Mouse (Mus musculus) adrenal gland (tissue): ENCODE measurements around the gene Cdk6.

Experiments
- intact Hi-C: fragments of 180-260 bp; cut with DNase I; formaldehyde crosslinking; loops from one replicate; pipeline ENCODE4 v1.15.1; 2025

Cdk6 gene

DNA sequence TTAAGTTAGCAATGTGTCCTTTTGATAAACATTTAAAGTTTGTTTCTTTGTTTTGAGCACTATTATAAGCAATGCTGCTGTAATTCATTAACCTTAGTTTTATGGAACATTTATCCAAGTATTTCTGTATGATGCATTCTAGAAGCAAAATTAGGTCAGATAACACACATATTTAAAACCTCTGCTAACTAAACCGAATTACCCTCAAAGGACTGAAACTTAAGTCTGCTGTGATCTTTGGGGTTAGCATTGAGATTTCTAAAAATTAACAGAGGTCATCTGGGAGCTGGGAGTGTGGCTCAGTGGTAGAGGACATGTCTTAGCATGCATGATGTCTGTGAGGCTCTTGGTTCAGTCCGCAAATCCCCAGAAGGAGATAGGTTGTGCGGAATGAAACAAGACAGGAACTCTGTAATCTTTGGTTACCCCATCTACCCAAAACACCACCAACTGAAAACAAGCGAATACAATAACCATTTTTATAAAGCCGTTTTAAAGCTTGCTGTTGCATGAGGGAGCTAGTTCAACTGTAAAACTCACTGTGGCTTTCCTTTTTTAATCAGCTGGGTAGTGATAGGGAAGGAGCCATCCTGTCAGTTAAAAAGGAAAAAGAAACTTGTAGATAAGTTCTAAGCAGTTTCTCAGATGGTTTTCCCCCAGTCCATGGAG lies 141.9 kb downstream of the Cdk6 start:
- intact Hi-C loops = no loop called here

DNA sequence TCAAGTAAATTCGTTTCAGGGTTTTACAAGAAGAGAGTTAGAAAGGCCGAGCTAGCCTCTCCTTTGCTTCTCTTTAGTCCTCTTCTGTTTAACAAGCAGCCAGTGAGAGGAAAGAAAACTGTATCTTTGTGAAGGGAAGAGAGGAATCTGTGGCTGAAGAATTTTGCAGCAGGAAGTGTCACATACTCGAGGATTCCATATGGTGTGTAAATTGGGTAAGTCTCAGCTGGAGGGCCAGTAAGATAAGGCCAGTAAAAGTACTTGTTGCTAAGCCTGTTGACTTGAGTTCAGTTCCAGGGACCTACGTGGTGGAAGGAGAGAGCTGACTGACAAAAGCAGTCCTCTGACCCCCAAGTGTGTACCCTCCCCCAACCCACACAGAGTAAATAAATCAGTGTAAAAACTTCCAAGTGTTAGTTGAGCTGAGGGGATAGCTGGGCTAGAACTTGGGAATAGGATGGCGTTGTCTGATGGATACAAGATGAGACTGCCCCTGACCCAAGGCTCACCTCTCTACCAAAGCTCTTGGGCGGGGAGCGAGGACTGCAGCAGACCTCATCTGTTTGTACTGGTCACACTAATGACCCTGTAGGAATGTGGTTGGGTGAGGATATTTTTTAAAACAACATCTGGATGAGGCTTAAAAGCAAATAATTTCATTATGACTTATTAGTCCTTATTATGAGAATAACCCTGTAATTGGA lies 145.4 kb downstream of the Cdk6 start:
- intact Hi-C loops = no loop called here

DNA sequence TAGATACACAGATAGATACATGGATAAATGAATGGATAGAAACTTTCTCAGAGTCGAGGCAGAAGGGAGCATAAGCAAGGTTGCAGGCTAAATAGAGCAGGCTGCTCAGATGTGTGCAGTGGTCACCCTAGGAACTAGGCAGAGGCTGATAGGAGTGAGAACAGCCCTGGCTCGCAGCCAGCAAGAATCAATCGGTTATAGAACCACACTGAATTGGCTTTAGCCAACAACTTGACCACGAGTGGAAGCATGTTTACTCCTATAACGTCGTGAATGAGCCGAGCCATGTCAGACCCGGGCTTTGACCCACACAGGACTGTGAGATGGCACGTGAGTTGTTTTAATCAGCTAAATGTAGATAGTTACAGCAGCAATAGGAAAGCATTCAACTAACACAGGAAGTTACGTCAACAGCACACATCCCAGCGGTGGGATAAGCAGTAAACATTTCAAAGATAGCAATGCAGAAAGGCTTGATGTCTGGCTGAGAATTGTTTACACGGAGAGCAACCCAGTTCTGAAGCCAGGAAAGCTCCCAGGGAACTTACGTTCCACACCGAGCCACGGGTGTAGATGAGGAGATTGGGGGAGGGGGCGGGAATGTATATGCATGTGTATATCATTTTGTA lies 147.0 kb downstream of the Cdk6 start:
- intact Hi-C loops = no loop called here

DNA sequence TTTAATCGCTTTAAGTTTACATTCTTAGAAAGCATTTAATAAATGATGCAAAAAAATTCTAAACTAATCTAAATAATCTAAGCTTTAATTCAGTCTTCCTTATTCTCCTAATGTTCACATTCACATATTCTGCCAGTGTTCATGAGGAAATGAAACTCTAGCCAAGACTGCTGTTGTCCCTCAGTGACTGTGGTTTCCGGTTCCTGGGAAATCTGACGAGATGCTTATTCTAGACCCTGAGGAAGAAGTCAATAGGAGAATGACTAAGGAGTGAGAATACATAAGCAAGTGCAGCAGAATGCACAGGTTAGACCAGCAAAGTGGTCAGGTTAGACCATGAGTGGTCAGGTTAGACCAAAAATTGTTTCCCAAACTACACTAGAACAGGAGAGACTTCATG lies 149.1 kb downstream of the Cdk6 start:
- intact Hi-C loops = no loop called here

DNA sequence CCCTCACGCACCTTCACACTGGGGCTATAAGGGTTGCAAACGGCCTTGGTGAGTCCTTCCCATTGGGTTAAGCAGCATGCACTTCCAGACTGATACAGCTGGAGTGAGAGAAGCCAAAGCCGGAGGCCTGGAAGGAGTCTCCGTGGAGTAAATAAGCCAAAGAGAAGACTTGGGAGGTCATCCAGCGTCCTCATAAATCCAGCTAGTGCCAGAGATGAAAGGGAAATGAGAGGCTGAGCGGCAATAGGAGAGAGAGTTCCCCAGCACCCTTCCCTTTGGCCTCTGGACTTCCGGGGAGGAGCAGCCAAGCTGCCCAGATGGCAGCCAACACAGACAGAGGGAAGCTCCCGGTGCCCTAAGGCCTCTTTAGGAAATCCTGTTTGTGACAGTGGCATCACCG lies 149.8 kb downstream of the Cdk6 start:
- intact Hi-C loops = no loop called here

DNA sequence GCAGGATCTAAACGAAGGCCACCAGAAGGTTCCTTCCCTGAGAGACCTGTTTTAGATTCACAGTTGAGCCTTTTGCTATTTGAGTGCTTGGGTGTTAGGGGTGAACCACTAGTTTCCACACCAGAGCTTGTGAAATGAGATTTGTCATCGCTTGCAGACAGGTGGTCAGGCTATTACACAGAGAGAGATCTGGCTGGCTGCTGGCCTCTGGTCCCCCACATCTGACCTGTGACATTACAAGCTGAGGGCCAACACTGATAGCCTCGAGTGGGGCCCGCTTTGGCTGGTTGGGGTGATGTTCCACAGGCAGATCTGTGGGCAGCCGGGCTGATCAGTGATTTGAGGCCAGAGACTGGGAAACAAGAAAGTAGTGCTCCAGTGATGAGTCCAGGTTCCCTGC lies 150.6 kb downstream of the Cdk6 start:
- intact Hi-C loops = no loop called here

DNA sequence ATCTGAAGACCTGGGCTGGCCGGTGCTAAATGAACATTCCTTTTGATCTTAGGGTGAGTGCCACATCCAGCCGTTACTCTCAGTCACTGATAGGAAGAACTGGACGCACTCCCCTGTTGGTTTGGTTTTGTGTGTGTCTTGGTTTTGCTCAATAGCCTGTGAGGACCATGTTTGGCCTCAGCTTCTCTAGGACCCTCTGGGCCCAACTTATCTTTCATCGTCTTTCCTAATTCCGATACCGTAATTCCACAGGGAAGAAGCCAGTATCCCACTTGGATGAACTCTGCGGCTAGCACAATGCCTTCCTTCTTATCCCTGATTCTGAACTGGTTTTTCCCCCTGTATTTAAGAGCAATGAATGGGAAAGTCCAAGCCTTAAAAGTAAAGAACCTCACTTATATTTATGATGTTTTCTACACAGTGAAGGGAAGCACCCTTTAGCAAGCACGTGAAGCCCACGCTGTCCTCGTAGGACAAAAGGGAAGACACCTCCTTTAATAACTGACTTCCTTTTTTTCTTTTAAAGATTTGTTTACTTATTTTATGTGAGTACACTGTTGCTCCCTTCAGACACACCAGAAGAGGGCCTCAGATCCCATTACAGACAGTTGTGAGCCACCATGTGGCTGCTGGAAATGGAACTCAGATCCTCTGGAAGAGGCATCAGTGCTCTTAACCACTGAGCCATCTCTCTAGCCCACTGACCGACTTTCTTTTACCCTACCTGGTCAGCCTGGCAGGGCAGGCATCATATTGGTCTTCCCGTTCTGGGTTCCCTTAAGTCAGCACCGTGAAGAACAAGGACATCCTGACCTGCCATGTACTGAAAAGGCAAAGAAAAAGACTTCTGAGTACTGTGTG lies 151.7 kb downstream of the Cdk6 start:
- intact Hi-C loops = no loop called here

DNA sequence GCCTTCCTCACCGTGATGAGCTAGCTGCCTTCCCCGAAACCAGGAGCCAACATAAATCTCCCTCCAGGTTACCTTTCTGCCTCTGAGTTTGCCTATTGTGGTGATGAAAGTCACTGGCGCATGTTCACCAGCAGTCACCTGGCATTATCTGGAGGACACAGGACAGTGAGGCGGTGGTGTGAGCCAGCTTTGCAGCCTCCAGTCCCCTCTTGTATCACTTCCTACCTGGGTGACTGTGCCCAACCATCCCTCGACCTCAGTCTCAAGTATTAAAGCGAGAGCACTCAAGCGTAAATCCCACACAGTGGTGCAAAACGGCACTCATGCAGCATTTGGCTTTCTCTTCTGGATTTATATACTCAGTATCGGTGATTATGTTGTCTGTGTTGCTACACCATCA lies 152.7 kb downstream of the Cdk6 start:
- intact Hi-C loops = no loop called here

DNA sequence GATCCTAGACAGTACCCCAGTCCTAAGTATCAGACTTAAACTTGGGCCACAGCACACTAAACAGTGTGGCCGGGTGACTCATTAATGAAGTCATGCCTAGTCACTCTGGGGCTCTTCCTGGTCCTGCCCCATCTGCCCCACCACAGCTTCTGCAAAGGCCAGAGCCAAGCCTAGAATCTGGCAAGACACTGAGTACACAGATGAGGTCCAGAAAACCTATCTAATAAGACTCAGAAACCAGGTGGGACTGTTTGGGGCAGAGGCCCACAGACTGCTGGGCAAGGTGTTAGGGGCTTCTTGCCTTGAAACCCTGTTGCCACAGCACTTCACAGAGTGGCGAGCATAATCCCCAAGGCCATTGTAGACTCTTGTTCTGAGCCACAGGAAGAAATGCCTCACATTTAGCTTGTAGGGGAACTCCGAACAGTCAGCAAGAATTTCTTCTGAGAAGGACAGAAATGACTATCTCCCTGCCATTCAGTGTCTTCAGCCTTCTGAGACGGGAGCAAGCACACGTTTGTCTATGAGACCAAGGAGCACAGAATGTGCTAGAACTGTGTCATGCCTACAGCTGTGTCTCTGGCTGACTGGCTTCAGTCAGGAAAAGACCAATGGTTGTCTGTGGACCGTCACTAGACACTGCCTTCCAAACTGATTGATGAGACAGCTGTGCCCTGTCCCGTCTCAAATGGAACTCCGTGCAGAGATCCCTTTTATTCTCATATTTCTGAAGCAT lies 153.3 kb downstream of the Cdk6 start:
- intact Hi-C loops = no loop called here

DNA sequence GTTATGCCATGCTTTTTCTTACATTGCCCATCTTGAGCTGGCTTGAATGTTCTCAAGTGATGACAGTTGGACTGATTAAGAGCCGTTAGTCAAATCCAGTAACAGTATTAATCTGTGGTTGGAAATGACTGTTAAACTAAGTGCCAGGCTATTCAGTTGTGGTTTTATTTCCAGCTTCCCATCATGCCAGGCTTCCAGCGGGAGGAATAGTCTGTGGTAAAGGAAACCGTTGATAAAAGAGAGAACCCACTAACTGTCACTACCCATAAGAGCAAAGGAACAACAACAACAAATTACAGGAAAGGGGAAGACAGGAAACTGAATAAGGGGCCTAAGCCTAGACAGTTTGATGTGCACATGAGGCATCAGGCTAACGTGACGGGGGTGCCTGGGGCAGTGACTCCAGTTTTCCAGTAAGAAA lies 156.2 kb downstream of the Cdk6 start:
- intact Hi-C loops = no loop called here

DNA sequence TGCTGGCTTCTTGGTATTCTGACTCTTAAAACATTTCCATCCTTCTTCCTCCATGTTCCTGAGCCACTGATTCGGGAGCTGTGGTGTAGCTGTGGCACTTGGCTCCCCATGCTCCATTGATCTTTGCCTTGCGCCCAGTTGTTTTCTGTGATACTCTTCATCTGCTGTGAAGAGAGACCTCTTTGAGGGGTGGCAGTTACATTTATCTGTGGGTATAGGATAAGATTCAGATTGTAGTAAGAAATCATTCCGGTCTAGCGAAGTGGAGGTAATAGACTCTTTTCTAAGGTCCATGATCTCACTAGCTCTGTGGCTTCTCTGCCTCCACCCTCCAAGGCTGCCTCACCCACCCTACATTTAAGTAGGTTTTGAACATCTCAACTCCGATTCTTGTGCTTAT lies 159.0 kb downstream of the Cdk6 start:
- intact Hi-C loops = no loop called here

DNA sequence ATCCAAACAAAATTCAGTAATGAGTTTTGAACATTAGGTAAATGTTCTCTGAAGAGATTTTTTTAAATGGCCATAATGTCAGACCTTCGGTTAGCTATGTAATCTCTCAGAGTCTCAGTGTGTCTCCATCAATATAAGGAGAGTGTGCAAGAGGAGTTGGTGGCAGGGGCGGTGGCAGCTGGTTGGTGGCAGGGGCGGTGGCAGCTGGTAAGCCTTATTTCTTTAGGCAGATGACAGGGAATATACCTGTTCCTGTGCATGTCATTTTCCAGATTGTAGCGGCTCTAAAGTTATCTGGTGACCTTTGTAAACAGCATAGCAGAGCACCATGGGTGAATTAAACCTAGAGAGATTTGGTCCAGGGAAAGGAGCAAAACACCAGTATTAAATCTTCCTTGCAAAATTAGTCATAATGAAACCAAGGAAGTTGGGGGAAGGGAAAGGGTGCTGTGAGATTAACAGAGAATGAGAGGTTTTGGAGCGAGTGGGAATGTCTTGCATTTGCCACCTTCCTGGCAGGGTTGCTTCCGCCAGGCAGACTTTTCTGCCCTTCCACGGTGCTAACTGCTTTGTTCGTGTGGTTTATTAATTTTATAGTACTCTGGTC lies 159.8 kb downstream of the Cdk6 start:
- intact Hi-C loops = no loop called here

DNA sequence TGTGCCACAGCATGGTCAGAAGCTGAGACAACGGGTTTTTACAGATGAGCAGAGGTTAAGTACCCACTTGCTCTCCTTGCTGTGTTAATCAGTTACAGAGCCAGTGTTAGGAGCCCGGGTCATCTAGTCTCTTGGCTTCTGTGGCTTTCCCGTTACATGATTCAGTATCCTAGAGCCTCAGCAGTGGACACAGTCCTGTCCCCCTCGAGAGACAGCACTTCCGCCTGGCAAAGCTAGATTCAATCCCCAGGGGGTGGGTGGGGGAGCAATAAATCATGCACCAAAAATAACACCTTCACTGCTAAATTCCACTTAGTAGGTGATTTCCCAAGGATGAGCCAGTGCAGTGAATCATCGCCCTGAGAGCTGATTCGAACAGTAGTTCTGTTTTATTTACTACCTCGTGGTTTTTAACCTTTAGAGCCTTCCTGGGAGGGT lies 160.3 kb downstream of the Cdk6 start:
- intact Hi-C loops = no loop called here

DNA sequence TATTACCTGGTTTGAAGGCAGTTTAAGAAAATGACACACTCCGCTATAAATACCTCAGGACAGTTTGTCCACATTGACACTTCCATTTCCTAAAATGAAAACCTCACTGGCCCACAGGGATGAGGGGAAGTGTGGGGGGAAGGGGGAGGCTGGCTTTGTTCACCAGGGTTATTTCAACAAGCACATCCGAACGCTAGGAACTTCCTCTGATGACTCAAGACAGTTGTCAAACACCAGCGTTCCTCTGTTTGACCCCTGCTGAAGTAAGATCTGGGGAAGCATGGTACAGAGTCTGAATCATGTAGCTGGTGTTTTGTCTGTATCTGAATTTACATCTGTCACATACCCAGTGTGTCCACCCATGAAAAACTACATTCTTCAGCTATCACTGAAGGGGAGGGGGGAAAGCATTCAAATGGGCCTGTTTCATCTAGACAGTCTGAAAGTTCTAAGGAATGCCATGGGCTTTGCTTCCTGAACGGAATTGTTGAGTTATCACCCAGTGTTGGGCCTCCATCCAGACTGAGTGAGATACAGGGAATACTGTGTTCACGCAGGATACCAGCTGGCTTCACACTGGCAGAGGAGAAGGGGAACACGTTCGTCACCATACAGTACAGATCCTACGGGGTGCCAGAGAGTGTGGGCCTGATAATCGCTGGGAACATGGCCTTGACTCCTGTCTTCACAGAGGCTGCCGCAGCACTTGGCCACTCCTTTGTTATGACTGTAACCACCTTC lies 161.5 kb downstream of the Cdk6 start:
- intact Hi-C loops = no loop called here

DNA sequence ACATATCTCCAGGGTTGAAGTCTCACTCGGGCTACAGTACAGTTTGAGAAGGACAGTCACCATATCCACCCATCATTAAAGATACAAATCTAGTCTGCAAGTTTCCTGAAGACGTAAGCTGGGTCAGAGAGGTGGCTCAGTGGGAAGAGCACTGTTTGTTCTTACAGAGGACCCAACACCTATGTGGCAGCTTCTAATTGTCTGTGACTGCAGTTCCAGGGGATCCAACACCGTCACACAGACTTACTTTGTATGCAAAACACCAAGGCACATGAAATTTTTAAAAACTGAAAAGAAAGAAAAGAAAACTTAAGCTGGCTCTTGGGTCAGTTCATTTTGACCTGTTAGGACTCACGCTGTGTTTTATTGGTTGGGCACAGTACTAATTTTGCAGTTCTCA lies 162.1 kb downstream of the Cdk6 start:
- intact Hi-C loops = no loop called here

DNA sequence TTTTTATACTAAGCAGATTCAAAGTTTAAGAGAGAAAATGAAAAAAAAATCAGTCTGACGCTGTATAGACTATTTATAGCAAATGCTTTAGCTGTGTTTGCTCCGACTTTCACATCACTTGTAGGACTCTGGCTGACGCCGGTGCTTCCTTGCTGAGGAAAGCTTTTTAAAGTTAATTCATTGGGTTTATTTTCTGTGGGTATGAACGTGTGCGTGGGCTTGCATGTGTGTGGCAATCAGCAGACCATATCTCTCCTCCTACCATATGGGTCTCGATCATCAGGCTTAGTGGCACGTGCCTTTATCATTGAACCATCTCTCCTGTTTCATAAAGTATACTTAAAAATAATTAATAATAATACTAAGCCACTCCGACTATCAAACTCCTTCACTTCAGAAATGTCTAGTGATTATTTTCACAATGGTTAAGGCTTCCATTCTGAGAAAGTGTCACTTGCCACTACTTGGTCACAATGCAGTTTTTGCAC lies 162.6 kb downstream of the Cdk6 start:
- intact Hi-C loops = no loop called here

DNA sequence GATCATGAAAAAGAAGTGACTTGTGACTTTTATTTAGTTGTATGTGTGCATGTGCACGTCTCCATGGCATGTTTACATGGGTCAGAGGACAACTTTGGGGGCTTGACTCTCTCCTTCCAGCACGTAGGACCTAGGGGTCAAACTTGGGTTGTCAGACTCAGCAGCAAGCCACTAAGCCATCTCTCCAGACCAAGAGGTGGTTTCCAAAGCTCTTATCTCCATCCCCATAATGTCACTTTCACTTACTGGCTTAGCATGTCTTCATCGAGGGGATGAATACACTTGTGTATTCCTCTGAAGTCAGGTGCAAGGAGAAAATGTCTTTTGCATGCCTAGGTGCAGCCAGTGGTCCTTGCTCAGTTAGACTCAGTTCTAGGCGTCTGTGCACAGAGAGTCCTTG lies 163.2 kb downstream of the Cdk6 start:
- intact Hi-C loops = no loop called here

DNA sequence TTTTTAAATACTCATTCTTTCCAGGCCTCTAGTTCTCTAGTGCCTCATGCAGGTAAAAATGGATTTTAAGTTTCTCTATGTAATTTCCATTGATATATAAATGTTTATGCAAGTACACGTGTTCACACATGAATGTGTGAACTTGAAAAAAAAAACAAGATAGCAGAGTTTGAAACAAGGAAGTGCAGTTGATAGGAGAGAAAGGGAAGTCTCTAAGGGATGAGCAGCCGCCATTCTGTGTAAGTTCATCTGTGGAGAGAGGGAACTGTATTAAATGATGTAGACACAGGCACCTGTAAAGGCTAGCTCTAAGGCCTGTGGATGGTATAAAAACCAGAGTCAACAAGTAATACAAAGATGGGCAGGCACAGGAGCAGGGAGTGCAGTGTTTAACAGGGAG lies 164.3 kb downstream of the Cdk6 start:
- intact Hi-C loops = no loop called here

DNA sequence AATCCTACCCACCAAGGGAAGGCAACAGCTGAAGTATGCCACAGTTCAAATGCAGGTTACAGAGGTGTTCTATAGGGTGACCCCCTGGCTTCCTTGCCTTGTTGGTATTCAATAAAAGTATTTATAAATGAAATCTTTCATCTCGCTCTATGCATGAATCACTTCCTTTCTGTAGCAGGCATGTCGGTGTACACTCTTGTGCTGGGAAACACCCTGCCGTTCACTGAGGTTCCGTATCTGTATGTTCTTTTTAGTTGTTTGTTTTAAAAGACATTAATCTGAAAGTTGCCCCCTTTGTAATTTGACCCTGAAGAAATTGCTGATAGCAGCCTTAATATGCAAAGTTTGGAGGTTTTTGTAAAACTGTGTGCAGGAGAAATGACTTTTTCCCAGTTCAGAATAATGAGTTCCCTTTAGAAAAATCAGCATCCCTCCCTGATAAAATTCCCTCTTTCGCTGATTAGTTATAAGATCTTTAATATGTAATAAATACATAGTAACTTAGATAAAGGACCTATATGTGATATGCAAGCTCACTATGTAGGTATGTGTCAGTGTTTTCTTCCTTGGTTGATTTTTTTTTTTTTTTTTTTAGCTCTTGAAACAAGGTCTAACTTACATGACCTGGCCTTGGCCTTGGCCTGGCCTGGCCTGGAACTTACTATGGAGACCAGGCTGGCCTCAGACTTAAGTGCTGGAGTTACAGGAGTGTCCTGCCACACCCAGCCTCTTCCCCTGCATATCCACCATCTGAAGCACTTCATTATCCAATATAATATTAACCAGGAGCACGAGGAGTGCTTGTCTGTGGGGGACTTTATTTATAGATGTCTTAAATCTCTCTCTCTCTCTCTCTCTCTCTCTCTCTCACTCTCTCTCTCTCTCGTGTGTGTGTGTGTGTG lies 167.4 kb downstream of the Cdk6 start:
- intact Hi-C loops = no loop called here
